Mouse (Mus musculus) lung, adult 2 months (tissue): Measurements from ENCODE around the gene Sox14. TPM values are rescaled to one million over a fixed set of nuclear protein-coding genes. Genes with fewer than 3 reads are reported as not detected.

Experiments
- DNase-seq: peaks from one replicate; pipeline ENCODE4 v3.0.0; 2022
- H3K4me1 ChIP-seq: fragments of 200-500 bp; 2 replicates; pipeline ENCODE4 v1.6.1; 2011; ENCODE audit warnings: low read length; ENCODE audit not compliant: control insufficient read depth, insufficient read depth
- H3K4me3 ChIP-seq: fragments of 200-500 bp; replicated peaks from 2 replicates; pipeline ENCODE3; 2011; ENCODE audit warnings: low read depth, mild to moderate bottlenecking, control low read depth, low read length; ENCODE audit errors: extremely low read depth
- CTCF ChIP-seq: fragments of 200-500 bp; IDR thresholded peaks from 2 replicates; pipeline ENCODE4 v1.5.1; 2011; ENCODE audit warnings: mild to moderate bottlenecking, low read length, control low read depth; ENCODE audit not compliant: insufficient read depth
- POLR2A ChIP-seq: fragments of 200-500 bp; IDR thresholded peaks from 2 replicates; pipeline ENCODE4 v1.6.1; 2011; ENCODE audit warnings: low read depth, mild to moderate bottlenecking, control low read depth, low read length, borderline replicate concordance; ENCODE audit errors: extremely low read depth
- WGBS: fragments of 180-500 bp; shearing (Covaris S2); methylation state at CpG from one replicate; pipeline ENCODE4 v1.1.7; 2018; 5-methylcytosine and 5-hydroxymethylcytosine counted together
- polyA plus RNA-seq: library from polyadenylated mRNA; depleted of rRNA; stranded (reverse); fragments of >200 nt; gene quantifications from 2 replicates; pipeline ENCODE4 v1.2.3, GENCODE M21; 2012

The Sox14 gene
- polyA plus RNA-seq, 1 experiment, result not detected

DNA sequence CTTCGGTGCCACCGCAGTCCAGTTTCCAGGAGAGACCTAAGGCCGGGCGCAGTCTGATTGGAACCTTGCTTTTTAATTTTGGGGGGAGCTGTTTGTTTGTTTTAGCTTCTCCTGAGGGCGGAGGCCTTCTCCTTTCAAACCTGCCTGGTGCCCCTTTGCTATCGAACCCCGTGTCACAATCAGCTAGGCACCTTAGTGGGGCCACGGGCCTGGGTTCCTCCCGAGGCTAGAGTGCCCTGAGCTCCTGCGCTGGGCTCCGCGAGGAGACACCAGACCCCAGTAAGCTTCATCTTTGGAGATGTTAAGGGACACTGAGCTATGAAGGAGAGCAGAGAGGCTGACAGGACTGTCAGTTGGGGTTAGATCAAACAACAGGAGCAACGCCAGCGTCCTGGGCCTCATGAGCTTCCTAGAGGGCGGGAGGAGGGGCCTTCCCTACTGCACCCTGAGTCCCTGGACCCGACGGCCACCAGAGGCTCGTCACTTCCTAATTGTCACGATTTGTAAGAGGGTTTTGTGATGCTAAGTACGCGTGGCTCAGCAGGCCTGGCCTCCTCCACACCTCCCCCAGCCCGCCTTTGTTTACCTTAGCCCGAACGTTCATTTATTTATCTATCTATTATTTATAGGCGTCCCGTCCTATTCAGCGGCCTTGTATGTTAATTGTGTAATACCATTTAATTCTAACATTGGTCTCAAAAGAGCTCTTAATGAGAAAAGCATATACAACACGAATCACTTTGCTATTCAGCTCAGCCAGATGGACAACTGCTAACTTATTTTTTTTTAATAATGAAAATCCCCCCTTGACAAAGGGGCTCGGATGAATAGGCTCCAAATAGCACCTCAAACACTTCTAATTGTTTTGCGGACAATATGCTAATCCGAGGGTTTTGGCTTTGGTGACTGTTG is 3.5 kb downstream of the Sox14 start:
- TF ChIP-seq CTCF, result no peak
- TF ChIP-seq POLR2A, result no peak
- Histone ChIP-seq H3K4me3 (no peak overlapping the region), H3K4me1 (no peaks in the 10 kb centered on the region)
- DNase-seq, result no peak
- 4% methylated on average over 31 of the region's 31 CpGs for WGBS

DNA sequence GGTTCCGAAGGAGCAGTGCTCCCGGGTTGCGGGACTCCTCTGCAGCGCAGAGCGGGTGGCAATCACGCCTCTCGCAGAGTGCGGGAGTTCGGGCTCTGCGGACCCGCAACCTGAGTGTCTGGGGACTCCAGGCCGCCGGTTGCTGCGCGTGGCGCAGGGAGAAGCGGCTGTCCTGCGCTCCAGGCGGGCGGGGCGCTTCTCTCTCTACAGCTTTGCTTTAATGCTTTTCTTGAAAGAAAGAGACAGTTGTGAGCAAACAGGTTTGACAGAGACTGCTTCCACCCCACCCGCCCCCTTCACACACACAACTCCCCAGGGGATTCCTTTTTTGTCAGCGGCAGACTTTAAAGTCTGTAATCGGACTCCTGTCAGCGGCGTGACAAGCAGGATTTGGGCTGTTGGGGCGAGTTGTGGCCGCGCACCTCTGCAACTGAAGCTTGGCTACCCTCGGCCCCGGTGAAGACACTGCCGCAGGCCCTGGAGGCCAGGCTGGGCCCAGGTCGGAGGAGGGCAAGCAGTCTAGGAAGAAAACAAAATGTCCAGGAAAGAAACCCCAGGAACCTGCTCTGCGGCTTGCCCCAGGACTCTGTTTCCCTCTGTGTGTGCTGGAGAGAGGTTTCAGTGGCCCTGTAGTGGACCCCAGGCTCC is 4.3 kb downstream of the Sox14 start:
- no peak for DNase-seq
- Histone ChIP-seq H3K4me3 (no peak overlapping the region), H3K4me1 (no peaks in the 10 kb centered on the region)
- 2% methylated on average over 34 of the region's 34 CpGs for WGBS
- TF ChIP-seq POLR2A (no peak), CTCF (no peak)

DNA sequence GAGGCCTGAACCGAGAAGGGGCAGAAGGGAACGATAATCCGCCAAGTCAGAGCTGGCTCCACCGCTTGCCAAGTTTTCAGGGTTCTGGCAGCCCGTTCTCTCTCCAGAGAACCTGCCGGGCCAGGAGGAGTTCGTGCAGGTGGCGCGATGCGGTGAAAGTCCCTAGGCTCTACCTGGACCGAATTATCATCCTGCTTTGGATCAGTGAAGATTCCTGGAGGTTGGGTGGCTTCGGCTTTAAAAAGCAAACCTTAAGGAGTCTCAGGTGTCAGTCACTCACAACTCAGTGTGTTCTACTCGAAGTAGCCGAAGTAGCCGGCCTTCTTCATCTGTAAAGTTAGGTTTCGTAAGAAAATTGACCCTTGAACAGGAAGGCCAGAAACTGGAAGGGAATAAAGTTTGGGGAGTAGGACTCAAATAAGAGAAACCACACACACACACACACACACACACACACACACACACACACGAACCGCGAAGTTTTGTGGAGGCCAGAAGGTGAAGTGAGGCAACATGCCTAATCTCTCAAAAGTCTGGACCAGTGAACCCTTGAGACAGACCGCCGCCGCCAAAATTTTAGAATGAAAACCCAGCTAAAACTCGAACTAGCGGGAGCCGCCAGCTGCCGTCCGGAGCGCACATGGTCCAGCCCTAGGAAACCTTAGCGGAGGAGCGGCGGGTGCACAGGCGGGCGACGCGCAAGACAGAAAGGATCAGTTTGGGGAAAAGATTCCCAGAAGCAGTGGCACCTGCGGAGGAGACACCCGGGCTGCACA is 5.0 kb downstream of the Sox14 start:
- WGBS, result 2% methylated on average over 37 of the region's 37 CpGs
- TF ChIP-seq CTCF, result no peak
- no peak for TF ChIP-seq POLR2A
- no peaks in the 10 kb centered on the region for H3K4me1 ChIP-seq
- H3K4me3 ChIP-seq, result no peak overlapping the region
- no peak for DNase-seq

DNA sequence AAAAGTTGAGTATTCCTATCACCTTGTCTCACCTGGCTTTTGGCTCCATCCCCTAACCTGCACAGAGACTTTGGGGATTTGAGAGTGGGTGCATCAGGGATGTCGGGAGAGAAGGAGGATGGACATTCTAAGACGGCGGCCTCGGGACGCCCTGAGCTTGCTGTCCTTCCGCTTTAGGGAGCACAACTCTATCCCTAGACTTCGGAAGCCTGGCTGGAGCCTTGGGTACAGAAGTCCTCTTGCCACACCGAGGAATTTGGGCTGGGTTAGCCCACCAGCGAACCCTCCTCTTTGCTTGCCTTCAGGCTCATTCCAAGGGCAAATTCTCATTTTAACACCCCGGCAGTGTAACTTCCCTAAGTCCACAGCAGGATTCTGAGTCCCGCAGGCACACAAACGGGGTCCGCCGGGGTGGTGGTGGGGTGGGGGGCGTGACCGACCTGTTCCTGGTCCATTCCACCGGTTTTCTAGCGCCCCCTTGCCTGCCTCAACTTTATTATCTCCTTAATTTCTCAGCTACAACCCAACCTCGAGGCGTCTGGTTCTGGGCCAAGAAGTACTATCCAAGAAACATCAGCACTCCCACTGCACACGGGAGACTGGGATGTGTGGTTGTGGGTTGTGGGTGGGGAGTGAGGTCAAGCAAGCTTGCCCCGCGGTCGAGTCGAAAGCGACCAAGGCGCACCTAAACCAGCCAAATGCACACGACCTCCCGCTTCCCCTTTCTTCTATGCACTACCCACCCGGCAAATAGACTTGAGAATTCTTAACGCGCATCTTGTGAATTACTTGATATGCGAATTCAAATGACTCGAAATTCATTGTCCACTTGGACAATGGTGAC is 5.8 kb downstream of the Sox14 start:
- DNase-seq, result no peak
- TF ChIP-seq POLR2A (no peak), CTCF (no peak)
- WGBS, result 2% methylated on average over 34 of the region's 34 CpGs
- no peaks in the 10 kb centered on the region for H3K4me1 ChIP-seq
- H3K4me3 ChIP-seq, result no peak overlapping the region

DNA sequence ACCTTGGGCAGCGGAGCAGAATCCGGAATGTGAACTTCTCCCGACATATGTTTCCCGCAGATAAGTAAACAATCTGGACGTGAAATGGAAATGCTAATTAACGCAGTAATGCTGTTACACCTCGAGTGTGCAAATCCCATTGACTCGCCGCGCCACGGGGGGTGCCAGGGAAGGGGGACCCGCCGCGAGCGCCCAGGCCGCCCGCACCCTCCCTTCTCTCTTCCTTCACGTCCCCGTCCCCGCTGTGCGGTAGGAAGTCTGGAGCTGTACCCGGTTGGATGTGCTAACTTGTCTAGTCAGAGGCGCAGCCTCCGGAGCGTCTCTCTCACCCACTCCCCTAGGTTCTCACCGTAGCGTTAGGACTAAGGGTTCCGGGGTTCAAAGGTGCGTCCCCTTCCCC is 6.7 kb downstream of the Sox14 start:
- Histone ChIP-seq H3K4me3 (no peak overlapping the region), H3K4me1 (no peaks in the 10 kb centered on the region)
- TF ChIP-seq POLR2A (no peak), CTCF (no peak)
- WGBS, result 1% methylated on average over 29 of the region's 29 CpGs
- DNase-seq, result no peak

DNA sequence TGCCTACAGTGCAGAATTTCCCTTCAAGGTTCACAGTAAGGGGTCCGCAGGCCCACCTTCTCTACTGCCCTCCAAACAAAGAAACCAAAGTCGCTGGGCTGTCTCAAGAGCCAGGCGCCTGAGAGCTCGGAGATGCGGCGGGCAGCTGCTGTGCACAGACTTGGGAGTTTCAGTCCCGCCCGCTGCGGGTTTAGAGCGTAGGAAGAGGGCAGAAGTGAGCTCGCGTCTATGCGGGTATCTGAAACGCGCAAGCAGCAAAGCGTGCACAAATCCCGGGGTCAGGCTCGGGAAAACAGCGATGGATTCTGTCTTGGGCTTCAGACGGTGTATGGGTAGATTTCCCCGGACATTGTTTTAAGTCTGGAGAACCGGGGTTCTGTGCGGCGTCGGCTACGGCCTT is 7.4 kb downstream of the Sox14 start:
- under 1% methylated on average over 26 of the region's 26 CpGs for WGBS
- no peak overlapping the region for H3K4me3 ChIP-seq
- TF ChIP-seq CTCF (no peak), POLR2A (no peak)
- no peak for DNase-seq
- no peaks in the 10 kb centered on the region for H3K4me1 ChIP-seq

DNA sequence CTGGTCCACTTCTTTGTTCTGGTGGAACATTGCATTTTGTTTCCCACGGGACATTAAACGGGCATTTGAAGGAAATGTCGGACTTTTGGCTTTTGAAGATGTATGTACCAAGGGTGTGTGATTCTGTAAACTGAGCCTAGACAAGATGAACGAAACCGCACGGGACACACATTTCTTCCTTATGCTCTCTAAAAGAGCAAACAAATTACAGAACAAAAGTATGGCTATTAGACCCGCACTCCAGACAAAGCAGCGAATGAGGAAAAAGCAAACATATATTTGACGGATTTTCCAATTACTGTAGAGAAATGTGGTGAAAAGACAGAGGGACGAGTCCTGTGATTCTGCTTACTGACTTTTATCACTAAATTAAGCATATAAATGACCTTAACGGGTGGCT is 7.9 kb downstream of the Sox14 start:
- 6% methylated on average over 11 of the region's 11 CpGs for WGBS
- no peak overlapping the region for H3K4me3 ChIP-seq
- H3K4me1 ChIP-seq, result no peaks in the 10 kb centered on the region
- DNase-seq, result no peak
- TF ChIP-seq POLR2A, result no peak
- no peak for TF ChIP-seq CTCF

DNA sequence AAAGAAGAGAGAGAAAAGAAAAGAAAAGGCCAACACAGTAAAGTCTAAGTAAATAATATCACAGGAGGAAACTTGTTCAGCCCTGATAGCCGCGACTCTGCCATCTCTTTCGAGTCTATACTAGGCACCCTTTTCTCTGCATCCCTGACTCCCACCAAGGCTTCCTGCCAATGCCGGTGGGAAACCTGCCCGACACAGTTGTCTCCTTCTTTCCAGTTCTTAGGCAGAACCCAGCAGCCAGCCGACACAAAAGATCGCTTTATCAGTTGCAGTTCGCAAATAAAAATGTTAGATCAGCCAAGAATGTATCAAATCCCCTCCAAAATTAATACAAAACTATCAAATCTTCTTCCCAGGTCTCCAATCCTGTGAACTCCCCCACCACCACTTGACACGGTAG is 13.0 kb downstream of the Sox14 start:
- Histone ChIP-seq H3K4me1 (no peaks in the 10 kb centered on the region), H3K4me3 (no peak overlapping the region)
- TF ChIP-seq POLR2A (no peak), CTCF (no peak)
- DNase-seq, result no peak
- 77% methylated on average over 9 of the region's 9 CpGs for WGBS

DNA sequence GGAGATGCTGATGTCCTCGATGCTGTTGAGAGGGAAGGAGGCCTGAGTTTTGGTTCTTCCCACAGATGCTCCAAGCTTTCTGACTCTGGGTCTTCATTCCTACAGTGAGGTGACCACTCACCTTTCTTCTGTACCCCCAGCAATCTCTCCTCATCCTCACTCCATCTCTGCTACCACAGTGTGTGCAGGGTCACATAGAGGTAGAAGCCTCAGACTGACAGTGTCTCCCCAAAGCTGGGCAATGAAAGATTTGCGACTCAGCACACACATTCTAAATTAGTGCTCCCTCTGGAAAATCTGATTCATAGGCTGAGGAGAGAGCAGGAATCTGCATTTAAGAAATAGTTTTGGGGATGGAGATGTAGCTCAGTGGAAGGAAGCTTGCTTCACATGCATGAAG is 21.5 kb downstream of the Sox14 start:
- no peak for DNase-seq
- Histone ChIP-seq H3K4me3 (no peak overlapping the region), H3K4me1 (no peaks in the 10 kb centered on the region)
- TF ChIP-seq CTCF, result no peak
- no peak for TF ChIP-seq POLR2A
- WGBS, result 81% methylated on average over 2 of the region's 2 CpGs
